Mouse (Mus musculus): ENCODE measurements around the gene Sirt5. TPM values are rescaled to one million over a fixed set of nuclear protein-coding genes. Genes with fewer than 3 reads are reported as not detected.

The Sirt5 gene
- total and polyA plus RNA-seq, 3 experiments = 5.2 to 5.5 (median 5.5) TPM

DNA sequence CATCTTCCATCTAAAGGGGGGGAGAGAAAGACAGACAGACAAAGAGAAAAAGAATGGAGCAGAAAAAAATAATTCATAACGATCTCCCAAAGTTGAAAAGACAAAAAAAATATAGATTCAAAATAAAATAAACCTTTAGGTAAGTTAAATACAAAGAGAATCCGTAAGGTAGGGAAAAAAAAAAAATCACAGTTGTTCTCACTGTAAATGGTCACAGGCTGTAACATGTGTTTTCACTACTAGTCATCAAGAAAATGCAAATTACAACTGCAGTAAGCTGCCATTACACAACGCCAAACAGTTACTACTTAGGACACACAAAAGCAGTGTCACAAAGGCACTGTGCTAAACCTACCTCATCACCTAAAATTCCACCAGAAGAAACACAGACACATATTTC, 79.4 kb downstream of the Sirt5 start:
- no peak for ATAC-seq (ENCODE audit: extremely low read depth, insufficient number of reproducible peaks, low FRiP score, poor library complexity, severe bottlenecking)
- H3K9me3 ChIP-seq (replicated peaks) = no peaks in the 10 kb centered on the region
- no peaks in the 10 kb centered on the region for H3K27me3 ChIP-seq (ENCODE audit: insufficient read depth, low read length)
- DNase-seq (ENCODE audit: low spot score) = no peak
- H3K4me1 ChIP-seq (ENCODE audit: insufficient read depth, low read depth, low read length) = peaks cover 5% of the 10 kb centered on the region
- no peak overlapping the region for H3K4me3 ChIP-seq (ENCODE audit: low read depth, low read length)
- no peak for TF ChIP-seq GATA1 (IDR thresholded peaks at IDR 0.05; ENCODE audit: borderline replicate concordance, low read length)
- no peak for TF ChIP-seq TAL1 (conservative IDR thresholded peaks at IDR 0.05; ENCODE audit: low read depth, low read length)
- no peak for TF ChIP-seq POLR2AphosphoS5 (IDR thresholded peaks at IDR 0.05; ENCODE audit: insufficient replicate concordance, low read depth, low read length)
- TF ChIP-seq GATA2 (IDR thresholded peaks at IDR 0.05; ENCODE audit: borderline replicate concordance, low read depth, low read length) = no peak
- no peak for TF ChIP-seq CTCF (IDR thresholded peaks at IDR 0.05; ENCODE audit: low read depth, low read length)
- H3K36me3 ChIP-seq (replicated peaks) = peaks cover 20% of the 10 kb centered on the region

Other genes starting within 250 kb of the Sirt5 start
- 82.5 and 87.3 TPM in 2 replicates for gene Tbc1d7, start 194.0 kb upstream of the Sirt5 start, total RNA-seq (2014; fragmentation: Nextera tagmentation)
- 9.4 and 18.2 TPM in 2 replicates for gene Tbc1d7, start 194.0 kb upstream of the Sirt5 start, total RNA-seq (2017)
- gene Tbc1d7, start 194.0 kb upstream of the Sirt5 start, polyA plus RNA-seq (2012) = 10.9 and 11.6 TPM in 2 replicates
- 0.73 and 1.1 TPM in 2 replicates for gene Gfod1, start 61.3 kb upstream of the Sirt5 start, total RNA-seq (2014; fragmentation: Nextera tagmentation)
- 0.35 and 0.49 TPM in 2 replicates for gene Gfod1, start 61.3 kb upstream of the Sirt5 start, total RNA-seq (2017)
- 0.19 and 0.22 TPM in 2 replicates for gene Gfod1, start 61.3 kb upstream of the Sirt5 start, polyA plus RNA-seq (2012)
- 164 and 174 TPM in 2 replicates for gene Nol7, start 32.9 kb downstream of the Sirt5 start, total RNA-seq (2014; fragmentation: Nextera tagmentation)
- 178 and 221 TPM in 2 replicates for gene Nol7, start 32.9 kb downstream of the Sirt5 start, total RNA-seq (2017)
- gene Nol7, start 32.9 kb downstream of the Sirt5 start, polyA plus RNA-seq (2012) = 231 and 273 TPM in 2 replicates
- gene Ranbp9, start 115.8 kb downstream of the Sirt5 start, total RNA-seq (2014; fragmentation: Nextera tagmentation) = 132 and 142 TPM in 2 replicates
- 60.9 and 66.3 TPM in 2 replicates for gene Ranbp9, start 115.8 kb downstream of the Sirt5 start, total RNA-seq (2017)
- gene Ranbp9, start 115.8 kb downstream of the Sirt5 start, polyA plus RNA-seq (2012) = 81.0 and 105 TPM in 2 replicates
- 18.9 and 22.3 TPM in 2 replicates for gene Mcur1, start 194.7 kb downstream of the Sirt5 start, total RNA-seq (2014; fragmentation: Nextera tagmentation)
- gene Mcur1, start 194.7 kb downstream of the Sirt5 start, total RNA-seq (2017) = 14.8 and 16.6 TPM in 2 replicates
- gene Mcur1, start 194.7 kb downstream of the Sirt5 start, polyA plus RNA-seq (2012) = 8.2 and 9.6 TPM in 2 replicates